Comparison of ENCODE assay signal across 8 mouse cellular contexts in the genomic region with DNA sequence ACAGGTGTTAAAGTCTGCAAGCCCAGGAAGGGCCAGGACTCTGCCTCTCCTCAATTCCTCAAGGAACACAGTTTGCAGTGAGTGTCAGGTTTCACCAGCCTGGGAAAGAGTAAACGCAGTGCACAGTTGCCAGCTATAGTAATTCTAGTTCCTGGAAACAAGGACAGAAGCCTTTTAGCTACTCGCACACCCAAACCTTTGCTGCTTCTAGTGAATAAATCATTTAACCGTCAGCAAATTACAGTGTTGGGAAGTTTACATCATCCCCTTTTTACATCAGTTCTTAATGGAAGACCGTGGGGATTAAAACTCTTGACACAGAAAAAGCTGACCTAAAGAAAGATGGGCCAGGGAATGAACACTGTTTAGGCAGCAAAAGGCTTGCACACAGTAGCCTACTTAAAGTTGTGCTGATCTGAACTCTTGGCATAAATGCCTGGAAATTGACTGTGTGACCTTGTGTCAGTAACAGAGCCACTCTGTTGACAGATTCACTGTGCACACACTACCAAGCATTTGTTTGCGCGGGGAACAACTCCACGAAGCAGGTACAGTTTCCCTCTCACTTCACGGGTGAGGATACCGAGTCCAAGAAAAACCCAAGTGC. TPM values are rescaled to one million over a fixed set of nuclear protein-coding genes. Genes with fewer than 3 reads are reported as not detected.
DNase-seq lines count a peak whose midpoint lies in the region; ATAC-seq and TF ChIP-seq lines count a peak whose summit lies in the region.

No protein-coding gene starts in this region.

- no peak for TF ChIP-seq CTCF in cortical plate, adult 2 months (IDR thresholded peaks at IDR 0.05; ENCODE audit: extremely low read depth, insufficient read depth, low read length)

- H3K36me3 ChIP-seq in hindbrain, embryonic 11.5 days (ENCODE audit: control insufficient read depth, insufficient read depth, low read length), result no peaks in the 10 kb centered on the region
- no peaks in the 10 kb centered on the region for H3K36me3 ChIP-seq in lung, embryonic 15.5 days

- ATAC-seq in hindbrain, embryonic 11.5 days (ENCODE audit: low FRiP score), result no peak; the same call in 1 of the 2 replicates
- no peak; the same call in 1 of the 2 replicates for ATAC-seq in lung, embryonic 15.5 days (ENCODE audit: borderline replicate concordance, extremely low read depth, low FRiP score, low TSS enrichment)
- no peak; the same call in 1 of the 2 replicates for ATAC-seq in cerebellum, adult (ENCODE audit: insufficient number of reproducible peaks, low FRiP score, low TSS enrichment)

- peak overlapping the region; percentile 97 for H3K9ac ChIP-seq in hindbrain, embryonic 11.5 days (ENCODE audit: low read depth, low read length)
- H3K9ac ChIP-seq in lung, embryonic 15.5 days, result peak overlapping the region; percentile 92

- peak overlapping the region; percentile 54 for H3K4me3 ChIP-seq in cortical plate, adult 2 months (ENCODE audit: insufficient read depth, low read length)
- H3K4me3 ChIP-seq in hindbrain, embryonic 11.5 days (ENCODE audit: low read depth, low read length), result peak overlapping the region; percentile 91
- H3K4me3 ChIP-seq in lung, embryonic 15.5 days, result peak overlapping the region; percentile 98

- H3K4me2 ChIP-seq in hindbrain, embryonic 11.5 days (replicated peaks; ENCODE audit: low read depth, low read length), result peak overlapping the region; percentile 70
- peak overlapping the region; percentile 68 for H3K4me2 ChIP-seq in lung, embryonic 15.5 days

- TF ChIP-seq POLR2A in cortical plate, adult 2 months (IDR thresholded peaks at IDR 0.05; ENCODE audit: extremely low read depth, insufficient read depth, low read length), result no peak

- H3K27me3 ChIP-seq in hindbrain, embryonic 11.5 days (ENCODE audit: control insufficient read depth, insufficient read depth, low read length), result no peaks in the 10 kb centered on the region
- no peaks in the 10 kb centered on the region for H3K27me3 ChIP-seq in lung, embryonic 15.5 days

- no peaks in the 10 kb centered on the region for H3K9me3 ChIP-seq in hindbrain, embryonic 11.5 days (ENCODE audit: control insufficient read depth, low read length)
- H3K9me3 ChIP-seq in lung, embryonic 15.5 days, result no peaks in the 10 kb centered on the region

- H3K27ac ChIP-seq in cortical plate, adult 2 months (ENCODE audit: insufficient read depth, low read length), result peak overlapping the region; percentile 89
- peak overlapping the region; percentile 98 for H3K27ac ChIP-seq in hindbrain, embryonic 11.5 days (ENCODE audit: low read depth, low read length)
- peak overlapping the region; percentile 99 for H3K27ac ChIP-seq in lung, embryonic 15.5 days

- peak; percentile 32 to 50 for DNase-seq in lung, adult 18-20 months
- no peak for DNase-seq in lung, postnatal 10 days
- DNase-seq in hindbrain, embryonic 11.5 days (ENCODE audit: low spot score), result no peak
- peak; percentile 9 for DNase-seq in telencephalon, adult 2 months (ENCODE audit: low read depth, low spot score)
- DNase-seq in layer of hippocampus, postnatal 36 days, result no peak

- 10% methylated on average over 9 of the region's 9 CpGs for WGBS in hindbrain, embryonic 11.5 days
- WGBS in lung, embryonic 15.5 days, result 3% methylated on average over 9 of the region's 9 CpGs

- H3K4me1 ChIP-seq in cortical plate, adult 2 months (ENCODE audit: control insufficient read depth, insufficient read depth, low read length), result peaks cover 2% of the 10 kb centered on the region; the same call in 1 of the 2 replicates
- no peaks in the 10 kb centered on the region; the same call in 1 of the 2 replicates for H3K4me1 ChIP-seq in hindbrain, embryonic 11.5 days (replicated peaks; ENCODE audit: control insufficient read depth, insufficient read depth, low read length)
- peaks cover 29% of the 10 kb centered on the region for H3K4me1 ChIP-seq in lung, embryonic 15.5 days

RNA-seq across cellular contexts. Expression of gene Usp6nl, which starts 0.6 kb away (rescaled TPM):
- polyA plus RNA-seq in cortical plate, adult 2 months (2012; rRNA removed), result 8.3 and 8.6 TPM in 2 replicates
- polyA plus RNA-seq in hindbrain, embryonic 11.5 days (2014; fragmentation: Nextera tagmentation; extraction: Ambion mirVana), result 12.9 and 15.8 TPM in 2 replicates
- 12.4 and 13.0 TPM in 2 replicates for polyA plus RNA-seq in lung, embryonic 15.5 days (2015; fragmentation: Nextera tagmentation; extraction: Ambion mirVana)
- total RNA-seq in layer of hippocampus, postnatal 36 days (2021), result 10 to 100 TPM; 13.0 to 16.7 TPM

Comparison
In these comparisons a context has a peak if more than half of its experiments do, and no peak if none do; other contexts are left out.
1. DNase-seq: peak in lung, adult 18-20 months (2 of 2) and telencephalon, adult 2 months (single experiment); none in lung, postnatal 10 days (single experiment), hindbrain, embryonic 11.5 days (single experiment) and layer of hippocampus, postnatal 36 days (0 of 2).
2. Peak in every context shown above with its lines, with median percentiles within 50 percentile points of each other: H3K27ac ChIP-seq and H3K4me3 ChIP-seq.